Mouse (Mus musculus): ENCODE measurements around the gene Ranbp9.

DNA sequence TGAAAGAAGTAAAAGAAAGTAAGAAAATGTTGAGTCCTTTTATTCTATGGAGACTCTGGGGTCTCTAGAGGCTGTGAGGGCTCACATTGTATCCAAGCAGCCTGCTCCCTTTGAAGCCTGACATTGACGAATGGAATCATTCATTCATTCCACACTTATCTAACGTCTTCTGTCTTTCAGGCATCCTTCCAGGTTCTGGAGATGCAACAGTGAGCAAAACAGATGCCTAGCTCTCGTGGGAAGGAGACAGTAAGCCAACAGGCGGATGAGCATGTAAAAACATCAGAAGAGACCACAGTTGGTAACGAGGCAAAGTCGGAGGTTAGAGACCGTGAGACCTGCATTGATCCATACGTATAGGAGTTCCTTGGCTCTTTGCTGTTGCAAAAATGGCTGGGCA, 36.3 kb upstream of the Ranbp9 start:
- no peak for TF ChIP-seq GATA1 (IDR thresholded peaks at IDR 0.05; ENCODE audit: low read length)
- TF ChIP-seq TAL1 (IDR thresholded peaks at IDR 0.05; ENCODE audit: low read length) = no peak

All from erythroblast, embryonic 14.5 days (primary cell).